Mouse (Mus musculus) heart, postnatal 0 days (tissue): ENCODE measurements around the gene Gm14781. TPM values are rescaled to one million over a fixed set of nuclear protein-coding genes. Genes with fewer than 3 reads are reported as not detected.
"Not testable (repeated sequence)": the region's sequence is repeated elsewhere in the genome, so short reads cannot be mapped to it uniquely, and the experiment has no call there.

Source experiments
- ATAC-seq: fragments of 200-750 bp; cut with Nextera tagmentation; 2 replicates; pipeline ENCODE4 v1.8.0; 2017; ENCODE audit warnings: low read depth, moderate number of reproducible peaks, moderate library complexity; ENCODE audit not compliant: insufficient read depth
- DNase-seq: peaks from one replicate; pipeline ENCODE4 v3.0.0-alpha.2; 2016; ENCODE audit warnings: low spot score
- H3K27ac ChIP-seq: fragments of 300-500 bp; sonication (generic); 2 replicates; pipeline ENCODE4 v1.5.1; 2014; ENCODE audit warnings: low read depth, mild to moderate bottlenecking
- H3K27me3 ChIP-seq: fragments of 300-500 bp; sonication (generic); 2 replicates; pipeline ENCODE4 v1.6.1; 2014; ENCODE audit warnings: low read length, mixed read lengths; ENCODE audit not compliant: control insufficient read depth, insufficient read depth
- H3K36me3 ChIP-seq: fragments of 300-500 bp; sonication (generic); replicated peaks from 2 replicates; pipeline ENCODE4 v1.6.1; 2014; ENCODE audit warnings: low read length, mixed read lengths; ENCODE audit not compliant: control insufficient read depth, insufficient read depth
- H3K4me1 ChIP-seq: fragments of 300-500 bp; sonication (generic); 2 replicates; pipeline ENCODE4 v1.6.1; 2014; ENCODE audit warnings: antibody characterized with exemption; ENCODE audit not compliant: control insufficient read depth, insufficient read depth
- H3K4me2 ChIP-seq: fragments of 300-500 bp; sonication (generic); 2 replicates; pipeline ENCODE4 v1.6.1; 2014; ENCODE audit warnings: low read depth, mild to moderate bottlenecking, low read length, moderate library complexity
- H3K4me3 ChIP-seq: fragments of 300-500 bp; sonication (generic); 2 replicates; pipeline ENCODE4 v1.5.1; 2014; ENCODE audit warnings: low read depth, low read length
- H3K9ac ChIP-seq: fragments of 300-500 bp; sonication (generic); replicated peaks from 2 replicates; pipeline ENCODE4 v1.6.1; 2014; ENCODE audit warnings: low read depth, low read length, mixed read lengths
- H3K9me3 ChIP-seq: fragments of 300-500 bp; sonication (generic); replicated peaks from 2 replicates; pipeline ENCODE4 v1.6.1; 2016; ENCODE audit warnings: low read length; ENCODE audit not compliant: control insufficient read depth
- WGBS: fragments of 180-500 bp; shearing (Covaris S2); extraction: QIAGEN DNeasy Blood & Tissue Kit; methylation state at CpG from one replicate; pipeline ENCODE4 v1.1.7; 2014; 5-methylcytosine and 5-hydroxymethylcytosine counted together
- polyA plus RNA-seq: library from polyadenylated mRNA; unstranded; fragments of >200 nt; fragmentation: Nextera tagmentation; extraction: Ambion mirVana; gene quantifications from 2 replicates; pipeline ENCODE4 v1.2.1, GENCODE M21; 2015
- total RNA-seq: library from RNA; depleted of rRNA; stranded (reverse); fragments of >200 nt; gene quantifications from 2 replicates; pipeline ENCODE4 v1.2.3, GENCODE M21; 2014; ENCODE audit warnings: low replicate concordance; rRNA removed

Gene Gm14781
- total RNA-seq, result not detected in 2 replicates
- polyA plus RNA-seq, result not detected in 2 replicates

DNA sequence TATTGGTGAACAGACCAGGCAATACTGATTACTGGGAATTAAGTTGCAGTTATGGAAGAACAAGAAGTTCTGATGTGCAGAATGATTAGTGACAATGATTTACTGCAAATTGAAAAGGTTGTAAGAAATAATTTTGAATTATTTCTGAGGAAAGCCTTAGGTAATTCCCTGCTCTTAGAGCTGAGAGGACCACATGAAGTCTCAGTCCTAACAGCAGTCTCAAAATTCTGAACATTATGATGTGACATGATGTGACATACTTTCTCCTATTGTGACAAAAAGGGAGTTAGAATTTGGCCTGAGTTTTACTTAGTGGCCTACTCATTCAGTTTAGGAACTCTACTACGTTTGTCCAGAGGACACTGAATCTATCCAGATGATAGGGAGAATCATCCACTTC is at the start of gene Gm14781:
TSS of gene Gm14781 (plus strand) at position 301 of the 400 bp plus-strand sequence.
- not testable (repeated sequence) for H3K4me1 ChIP-seq, H3K4me3 ChIP-seq, DNase-seq, ATAC-seq, H3K36me3 ChIP-seq, H3K27me3 ChIP-seq, H3K9ac ChIP-seq, H3K27ac ChIP-seq, H3K4me2 ChIP-seq, H3K9me3 ChIP-seq
- WGBS, result 57% methylated on average over 1 of the region's 1 CpGs

DNA sequence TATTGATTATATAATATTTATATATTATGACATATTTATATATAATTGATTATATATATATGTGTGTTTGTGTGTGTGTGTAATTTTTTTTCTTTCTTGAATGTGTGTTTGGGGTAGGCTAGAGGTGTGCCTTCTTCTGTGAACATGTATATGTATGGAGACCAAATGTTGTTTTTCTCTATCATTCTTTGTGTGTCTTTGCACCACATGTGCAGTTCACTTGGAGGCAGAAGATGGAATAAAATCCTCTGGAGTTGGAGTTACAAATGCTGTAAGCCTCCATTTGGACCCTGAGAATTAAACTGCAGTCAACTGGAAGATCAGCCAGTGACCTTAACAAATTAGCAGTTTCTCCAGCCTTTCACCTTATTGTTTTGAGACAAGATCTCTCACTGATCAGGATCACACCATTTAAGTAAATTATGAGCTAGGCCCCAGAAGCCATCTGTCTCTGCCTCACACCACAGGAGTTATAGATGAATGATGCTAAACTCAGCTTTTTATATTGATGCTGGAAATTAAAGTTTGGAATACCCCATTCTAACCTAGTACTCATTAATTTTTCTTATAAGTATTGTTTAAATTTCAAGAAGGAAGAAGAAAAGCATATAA is 23.1 kb downstream of the Gm14781 start:
- H3K4me3 ChIP-seq, result not testable (repeated sequence)

More for the DNA sequence above, 23.1 kb downstream of the Gm14781 start:
- H3K36me3 ChIP-seq, H3K4me2 ChIP-seq, H3K27ac ChIP-seq, ATAC-seq, H3K27me3 ChIP-seq, DNase-seq, H3K9me3 ChIP-seq, H3K9ac ChIP-seq, H3K4me1 ChIP-seq: not testable (repeated sequence)

Other genes starting within 250 kb of the Gm14781 start
- not detected in 2 replicates for gene Gm5072, start 239.7 kb upstream of the Gm14781 start, total RNA-seq
- not detected in 2 replicates for gene Gm5072, start 239.7 kb upstream of the Gm14781 start, polyA plus RNA-seq
- gene Gm8914, start 152.1 kb upstream of the Gm14781 start, total RNA-seq, result not detected in 2 replicates
- gene Gm8914, start 152.1 kb upstream of the Gm14781 start, polyA plus RNA-seq, result not detected in 2 replicates
- not detected in 2 replicates for gene 1700084M14Rik, start 56.3 kb upstream of the Gm14781 start, total RNA-seq
- not detected in 2 replicates for gene 1700084M14Rik, start 56.3 kb upstream of the Gm14781 start, polyA plus RNA-seq
- gene Mageb5, start 150.8 kb downstream of the Gm14781 start, total RNA-seq, result not detected in 2 replicates
- not detected in 2 replicates for gene Mageb5, start 150.8 kb downstream of the Gm14781 start, polyA plus RNA-seq